Mouse (Mus musculus) layer of hippocampus, adult 2 months (tissue): ENCODE measurements around the gene Pitpnb. TPM values are rescaled to one million over a fixed set of nuclear protein-coding genes. Genes with fewer than 3 reads are reported as not detected.

Source experiments
- DNase-seq, 2 experiments: peaks; one replicate each; pipeline ENCODE4 v3.0.0; 2022; ENCODE audit warnings: low spot score in 2 of 2
- H3K27ac ChIP-seq: fragments of 200-600 bp; 2 replicates; pipeline ENCODE4 v1.8.1; 2022
- H3K4me3 ChIP-seq: fragments of 200-600 bp; 2 replicates; pipeline ENCODE4 v1.8.1; 2022; ENCODE audit warnings: mild to moderate bottlenecking
- CTCF ChIP-seq: fragments of 200-600 bp; conservative IDR thresholded peaks from 2 replicates; pipeline ENCODE4 v1.8.1; 2022; ENCODE audit warnings: antibody characterized with exemption, mild to moderate bottlenecking, moderate library complexity
- long read RNA-seq, 2 experiments: library from polyadenylated mRNA; stranded (forward); transcript quantifications; one replicate each; pipeline ENCODE4 v2.0.0; 2021; ENCODE audit warnings: borderline mapping rate in 2 of 2
- total RNA-seq, 2 experiments: library from RNA; stranded (reverse); gene quantifications; 2 replicates each; pipeline ENCODE4 v1.2.3; 2021

The Pitpnb gene
- total RNA-seq = 10 to 100 TPM; 80.2 to 82.3 TPM
- long read RNA-seq, experiment 1, partial matches to known transcripts = 10 of 76 reads
- long read RNA-seq, experiment 1, other reads (novel, unspliced or antisense) = 65 of 76 reads
- long read RNA-seq, experiment 2, partial matches to known transcripts = 8 of 123 reads
- long read RNA-seq, experiment 2, other reads (novel, unspliced or antisense) = 115 of 123 reads

- DNase-seq = peak; percentile 98 to 99
- H3K27ac ChIP-seq = peak within 1 kb of the TSS; percentile 94
- peak; percentile 56 for TF ChIP-seq CTCF
- peak within 1 kb of the TSS; percentile 81 for H3K4me3 ChIP-seq
Observed at GRCm38 (mm10) chr5:111330417-111331098, at the start of gene Pitpnb. Pitpnb (plus strand) TSS chr5:111330763.

DNA sequence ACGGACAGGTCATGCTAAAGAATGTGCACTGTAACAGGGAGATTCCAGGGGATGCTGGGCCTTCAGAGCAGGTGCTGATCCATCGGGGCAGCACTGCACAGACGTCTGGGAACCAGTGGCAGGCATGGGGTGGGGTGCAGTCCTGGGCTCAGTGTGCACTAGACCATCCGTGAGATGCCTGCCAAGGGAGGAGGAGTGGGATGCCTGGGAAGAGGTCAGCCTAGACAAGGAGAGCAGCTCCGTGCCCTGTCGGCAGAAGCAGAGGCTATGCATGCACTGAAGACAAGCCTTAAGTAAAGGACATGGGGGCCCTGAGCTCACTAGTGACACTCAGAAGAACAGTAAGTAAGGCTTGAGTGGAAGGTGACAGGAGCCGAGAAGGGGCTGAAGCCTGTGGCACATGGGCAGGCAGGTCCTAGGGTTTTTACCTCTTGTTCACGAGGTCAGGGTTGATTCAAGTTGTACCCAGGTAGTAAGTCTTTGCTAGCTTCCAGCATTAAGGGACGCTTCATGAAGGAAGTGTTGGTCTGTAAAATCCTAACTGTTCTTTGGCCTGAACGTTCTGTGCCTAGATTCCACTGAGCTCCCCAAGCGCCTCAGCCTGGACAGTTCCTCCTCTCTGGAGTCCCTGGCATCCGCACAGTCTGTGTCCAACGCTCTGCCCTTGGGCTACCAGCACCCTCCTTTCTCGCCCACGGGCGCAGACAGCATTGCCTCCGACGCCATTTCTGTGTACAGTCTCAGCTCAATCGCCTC is 46.0 kb upstream of the Pitpnb start:
- TF ChIP-seq CTCF = no peak
- no peak overlapping the region for H3K4me3 ChIP-seq
- H3K27ac ChIP-seq = no peak overlapping the region
- no peak for DNase-seq

- Histone ChIP-seq H3K27ac (no peak overlapping the region), H3K4me3 (no peak overlapping the region)
- no peak for DNase-seq
- TF ChIP-seq CTCF = no peak
Observed at GRCm38 (mm10) chr5:111287571-111287970, 43.0 kb upstream of the Pitpnb start.

GRCm38 (mm10) chr5:111288486-111288885 is 42.1 kb upstream of the Pitpnb start:
- TF ChIP-seq CTCF = no peak
- DNase-seq = no peak
- Histone ChIP-seq H3K27ac (no peak overlapping the region), H3K4me3 (no peak overlapping the region)

DNA sequence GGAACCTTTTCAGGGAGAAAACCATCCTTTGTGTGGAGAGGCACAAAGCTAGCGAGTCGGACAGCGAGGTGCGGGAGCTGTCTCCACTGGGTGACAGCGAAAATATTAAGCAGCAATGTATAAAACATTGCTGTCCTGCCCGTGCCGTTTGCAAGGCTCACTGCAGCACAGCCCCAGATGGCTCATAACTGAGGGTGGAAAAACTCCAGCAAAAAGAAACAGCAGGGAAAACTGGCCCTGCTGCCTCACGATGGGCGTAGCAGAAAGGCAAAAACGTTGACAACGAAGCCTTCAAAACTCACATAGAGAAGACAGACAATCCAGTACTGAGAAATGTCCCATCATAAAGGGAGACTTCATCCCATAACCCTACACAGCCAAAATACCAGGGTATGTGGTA is 40.5 kb upstream of the Pitpnb start:
- TF ChIP-seq CTCF = no peak
- peak; percentile 47 to 52 for DNase-seq
- peak overlapping the region; percentile 51 for H3K27ac ChIP-seq
- H3K4me3 ChIP-seq = no peak overlapping the region; the same call in 1 of the 2 replicates

DNA sequence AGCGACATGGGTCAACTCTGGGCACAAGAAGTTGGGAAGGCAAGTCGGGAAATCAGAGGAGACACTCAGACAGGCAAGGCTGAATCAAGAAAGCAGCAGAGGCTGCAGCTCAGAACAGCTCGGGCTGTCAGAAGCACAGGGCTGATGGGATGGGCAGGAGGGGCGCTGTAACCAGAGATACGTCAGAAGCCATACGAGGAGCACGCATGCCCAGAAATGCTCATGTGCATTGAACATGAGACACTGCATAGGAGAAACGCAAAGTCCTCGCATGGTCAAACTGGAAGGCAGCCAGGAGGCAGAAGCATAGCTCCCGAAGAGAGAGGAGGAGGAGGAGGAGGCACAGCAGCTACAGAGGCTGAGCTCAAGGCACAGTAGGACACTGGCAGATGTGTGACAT is 38.9 kb upstream of the Pitpnb start:
- DNase-seq = peak in 1 of 2 experiments; percentile 72
- TF ChIP-seq CTCF = no peak
- Histone ChIP-seq H3K4me3 (no peak overlapping the region), H3K27ac (peak overlapping the region; percentile 51; the same call in 1 of the 2 replicates)

DNA sequence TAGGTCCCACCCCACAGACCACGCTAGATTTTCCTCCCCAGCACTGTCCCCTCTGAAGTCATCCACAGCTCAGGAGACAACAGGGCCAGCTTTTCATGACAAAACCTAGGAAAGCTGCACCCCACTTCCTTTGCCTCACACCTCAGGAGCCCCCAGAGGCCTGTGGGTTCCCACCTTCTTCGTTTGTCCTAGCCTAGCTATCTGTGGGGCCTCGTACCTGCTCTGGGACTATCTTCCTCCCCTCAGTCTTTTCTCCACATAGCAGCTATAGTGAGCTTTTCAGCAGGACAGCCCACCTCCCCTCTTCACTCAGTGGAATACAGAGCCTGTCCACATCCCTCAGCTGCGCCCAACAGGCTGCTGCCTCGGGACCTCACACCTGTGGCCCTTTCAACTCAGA is 32.8 kb upstream of the Pitpnb start:
- H3K4me3 ChIP-seq = no peak overlapping the region
- no peak overlapping the region for H3K27ac ChIP-seq
- no peak for DNase-seq
- no peak for TF ChIP-seq CTCF

DNA sequence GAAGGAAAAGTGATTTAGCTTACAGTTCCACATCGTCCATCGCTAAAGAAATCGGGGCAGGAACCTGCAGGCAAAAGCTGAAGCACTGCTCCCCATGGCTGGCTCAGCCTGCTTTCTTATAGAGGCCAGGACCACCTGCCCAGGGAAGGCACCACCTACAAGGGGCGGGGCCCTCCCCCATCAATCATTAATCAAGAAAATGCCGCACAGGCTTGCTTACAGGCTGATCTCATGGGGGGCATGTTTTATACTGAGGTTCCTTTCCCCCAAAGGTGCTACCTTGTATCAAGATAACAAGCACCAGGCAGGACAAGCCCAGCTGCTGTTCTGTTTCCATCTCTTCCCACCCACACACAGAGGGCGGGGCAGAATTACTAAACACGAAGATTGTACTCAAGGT is 31.9 kb upstream of the Pitpnb start:
- H3K27ac ChIP-seq = no peak overlapping the region
- TF ChIP-seq CTCF = no peak
- DNase-seq = no peak
- H3K4me3 ChIP-seq = no peak overlapping the region

- no peak overlapping the region for H3K4me3 ChIP-seq
- no peak overlapping the region for H3K27ac ChIP-seq
- no peak for DNase-seq
- TF ChIP-seq CTCF = no peak
Observed at GRCm38 (mm10) chr5:111300776-111301175, 29.8 kb upstream of the Pitpnb start.

DNA sequence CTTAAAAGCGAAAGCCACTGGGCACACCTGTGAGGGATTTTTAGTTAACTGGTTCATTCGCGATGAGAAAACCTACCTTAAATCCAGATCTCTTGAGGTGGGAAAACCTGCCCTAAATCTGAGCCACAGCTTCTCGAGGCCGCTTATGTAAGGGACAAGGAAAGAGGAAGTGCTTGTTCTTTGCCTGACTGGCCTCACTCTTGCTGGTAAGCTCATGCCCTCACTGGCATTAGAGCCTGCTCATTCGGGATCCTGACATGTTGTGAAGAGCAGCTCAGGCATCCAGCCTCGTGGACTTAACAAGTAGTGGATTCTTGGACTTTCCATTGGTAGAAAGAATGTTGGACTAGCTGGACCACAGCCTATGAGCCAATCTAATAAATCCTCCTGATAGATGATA is 28.8 kb upstream of the Pitpnb start:
- TF ChIP-seq CTCF = no peak
- no peak for DNase-seq
- Histone ChIP-seq H3K4me3 (no peak overlapping the region), H3K27ac (no peak overlapping the region)

DNA sequence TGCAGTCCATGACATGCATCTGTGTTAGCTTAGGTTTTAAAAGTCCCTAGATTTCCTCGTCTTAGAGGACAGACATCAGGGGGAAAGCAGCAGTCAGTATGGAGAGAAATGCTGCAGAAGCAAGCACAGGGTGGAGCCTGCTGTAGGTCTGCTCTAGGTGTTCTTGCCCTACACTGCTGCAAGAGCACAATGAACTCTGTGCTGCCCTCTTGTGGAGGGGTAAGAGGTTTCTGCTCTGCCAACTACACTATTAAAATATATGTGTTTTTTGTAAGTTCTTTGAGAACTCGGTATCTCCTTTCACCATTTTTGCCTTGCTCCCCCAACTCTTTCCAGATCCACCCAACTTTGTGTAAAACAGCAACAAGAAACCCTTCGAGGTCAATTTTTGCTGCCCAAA is 25.8 kb upstream of the Pitpnb start:
- no peak for DNase-seq
- Histone ChIP-seq H3K27ac (no peak overlapping the region), H3K4me3 (no peak overlapping the region)
- peak; percentile 56 for TF ChIP-seq CTCF

DNA sequence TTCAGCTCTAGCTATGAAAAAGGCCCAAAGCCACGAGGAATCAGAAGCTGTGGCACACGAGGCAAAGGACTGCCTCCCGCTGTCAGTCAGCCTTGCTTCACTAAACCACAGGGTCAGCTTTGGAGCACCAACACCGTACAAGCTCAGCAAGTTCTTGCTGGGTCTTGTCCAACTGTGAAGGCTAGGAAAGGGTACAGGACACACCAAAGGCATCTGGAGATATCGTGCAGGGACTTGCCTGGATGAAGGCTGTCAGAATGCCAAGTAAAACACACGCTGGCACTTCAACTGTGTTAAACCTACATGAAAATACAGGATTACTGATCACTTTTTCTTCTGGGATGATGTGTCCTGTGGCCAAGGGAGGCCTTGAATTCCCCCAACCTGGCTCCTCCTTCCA is 20.4 kb upstream of the Pitpnb start:
- H3K27ac ChIP-seq = no peak overlapping the region
- no peak for DNase-seq
- no peak for TF ChIP-seq CTCF
- no peak overlapping the region for H3K4me3 ChIP-seq

GRCm38 (mm10) chr5:111313833-111314232 is 16.7 kb upstream of the Pitpnb start:
- H3K4me3 ChIP-seq = no peak overlapping the region
- no peak for DNase-seq
- TF ChIP-seq CTCF = no peak
- H3K27ac ChIP-seq = no peak overlapping the region

- no peak for TF ChIP-seq CTCF
- H3K27ac ChIP-seq = no peak overlapping the region
- H3K4me3 ChIP-seq = no peak overlapping the region
- no peak for DNase-seq
Observed at GRCm38 (mm10) chr5:111315061-111315460, 15.5 kb upstream of the Pitpnb start.
